Mouse (Mus musculus) lung, postnatal 0 days (tissue): Measurements from ENCODE around the gene Anxa6. TPM values are rescaled to one million over a fixed set of nuclear protein-coding genes. Genes with fewer than 3 reads are reported as not detected.

Experiments used
- ATAC-seq: fragments of 200-750 bp; cut with Nextera tagmentation; 2 replicates; pipeline ENCODE4 v1.8.0; 2017; ENCODE audit warnings: moderate library complexity
- DNase-seq: peaks from one replicate; pipeline ENCODE4 v3.0.0-alpha.2; 2016; ENCODE audit warnings: low spot score
- H3K27ac ChIP-seq: fragments of 300-500 bp; sonication (generic); 2 replicates; pipeline ENCODE4 v1.5.1; 2014; ENCODE audit warnings: antibody characterized with exemption, mild to moderate bottlenecking, low read length, mixed read lengths
- H3K27me3 ChIP-seq: fragments of 300-500 bp; sonication (generic); replicated peaks from 2 replicates; pipeline ENCODE4 v1.6.1; 2014; ENCODE audit warnings: low read length, mixed read lengths; ENCODE audit not compliant: insufficient read depth
- H3K36me3 ChIP-seq: fragments of 300-500 bp; sonication (generic); 2 replicates; pipeline ENCODE4 v1.6.1; 2014; ENCODE audit warnings: low read length, mixed read lengths; ENCODE audit not compliant: insufficient read depth
- H3K4me1 ChIP-seq: fragments of 300-500 bp; sonication (generic); 2 replicates; pipeline ENCODE4 v1.6.1; 2014; ENCODE audit warnings: antibody characterized with exemption, low read depth, low read length, mixed read lengths; ENCODE audit not compliant: insufficient read depth
- H3K4me2 ChIP-seq: fragments of 300-500 bp; sonication (generic); replicated peaks from 2 replicates; pipeline ENCODE4 v1.6.1; 2014; ENCODE audit warnings: low read depth, mild to moderate bottlenecking, low read length, moderate library complexity, mixed read lengths
- H3K4me3 ChIP-seq: fragments of 300-500 bp; sonication (generic); 2 replicates; pipeline ENCODE4 v1.5.1; 2014; ENCODE audit warnings: low read depth, low read length
- H3K9ac ChIP-seq: fragments of 300-500 bp; sonication (generic); replicated peaks from 2 replicates; pipeline ENCODE4 v1.6.1; 2014; ENCODE audit warnings: low read depth, mild to moderate bottlenecking
- H3K9me3 ChIP-seq: fragments of 300-500 bp; sonication (generic); 2 replicates; pipeline ENCODE4 v1.6.1; 2016; ENCODE audit warnings: low read length, mixed read lengths
- CTCF ChIP-seq: IDR thresholded peaks from 2 replicates; pipeline ENCODE4 v1.5.1; 2016; ENCODE audit warnings: antibody characterized with exemption, mild to moderate bottlenecking
- EP300 ChIP-seq: IDR thresholded peaks from 2 replicates; pipeline ENCODE4 v1.6.1; 2016; ENCODE audit warnings: antibody characterized with exemption, mild to moderate bottlenecking, control low read depth
- WGBS: fragments of 180-500 bp; shearing (Covaris S2); extraction: QIAGEN DNeasy Blood & Tissue Kit; methylation state at CpG from one replicate; pipeline ENCODE4 v1.1.7; 2014; 5-methylcytosine and 5-hydroxymethylcytosine counted together
- polyA plus RNA-seq: library from polyadenylated mRNA; unstranded; fragments of >200 nt; fragmentation: Nextera tagmentation; extraction: Ambion mirVana; gene quantifications from 2 replicates; pipeline ENCODE4 v1.2.1, GENCODE M21; 2015

Gene Anxa6
- 228 and 265 TPM in 2 replicates for polyA plus RNA-seq

GRCm38 (mm10) chr11:55033040-55033660 lies at the start of gene Anxa6:
Gene Anxa6 (minus strand): TSS chr11:55033445.
- Histone ChIP-seq H3K9me3 (no peaks in the 10 kb centered on the region), H3K9ac (peak within 1 kb of the TSS; percentile 74), H3K4me2 (peak within 1 kb of the TSS; percentile 93), H3K36me3 (no peaks in the 10 kb centered on the region), H3K27ac (peak within 1 kb of the TSS; percentile 72), H3K4me1 (peaks cover 24% of the 10 kb centered on the region), H3K4me3 (peak within 1 kb of the TSS; percentile 66), H3K27me3 (no peaks in the 10 kb centered on the region)
- ATAC-seq (peak; percentile 96), DNase-seq (peak; percentile 91)
- WGBS, result 0% methylated on average over 36 of the region's 41 CpGs
- no peak for TF ChIP-seq CTCF
- no peak for TF ChIP-seq EP300

DNA sequence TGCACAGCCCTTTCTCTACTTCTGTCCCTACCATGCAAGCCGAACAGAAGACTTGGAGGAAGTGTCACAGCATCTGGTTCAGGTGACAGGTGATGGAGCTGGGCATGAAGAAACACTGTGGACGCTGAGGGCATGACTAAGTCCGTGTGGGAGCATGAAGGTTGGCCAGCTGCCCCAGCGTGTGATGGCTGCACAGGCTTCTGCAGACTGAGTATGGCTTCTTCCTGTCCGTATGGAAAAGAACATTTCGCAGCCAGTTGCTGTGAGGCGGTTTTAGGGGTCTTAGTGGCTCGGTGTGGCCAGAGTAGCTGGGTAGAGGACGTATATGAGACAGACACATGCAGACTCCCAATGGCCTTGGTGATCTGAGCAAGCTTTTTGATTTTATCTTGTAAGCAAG lies 48.0 kb upstream of the Anxa6 start:
- WGBS, result 82% methylated on average over 9 of the region's 9 CpGs
- Histone ChIP-seq H3K4me2 (no peak overlapping the region), H3K27ac (no peak overlapping the region), H3K9me3 (no peaks in the 10 kb centered on the region), H3K36me3 (no peaks in the 10 kb centered on the region), H3K4me3 (no peak overlapping the region), H3K27me3 (no peaks in the 10 kb centered on the region), H3K4me1 (0 out of 2 replicates have a peak, but pooled peaks cover 2% of the 10 kb centered on the region), H3K9ac (no peak overlapping the region)
- TF ChIP-seq EP300, result no peak
- DNase-seq (no peak), ATAC-seq (no peak)

DNA sequence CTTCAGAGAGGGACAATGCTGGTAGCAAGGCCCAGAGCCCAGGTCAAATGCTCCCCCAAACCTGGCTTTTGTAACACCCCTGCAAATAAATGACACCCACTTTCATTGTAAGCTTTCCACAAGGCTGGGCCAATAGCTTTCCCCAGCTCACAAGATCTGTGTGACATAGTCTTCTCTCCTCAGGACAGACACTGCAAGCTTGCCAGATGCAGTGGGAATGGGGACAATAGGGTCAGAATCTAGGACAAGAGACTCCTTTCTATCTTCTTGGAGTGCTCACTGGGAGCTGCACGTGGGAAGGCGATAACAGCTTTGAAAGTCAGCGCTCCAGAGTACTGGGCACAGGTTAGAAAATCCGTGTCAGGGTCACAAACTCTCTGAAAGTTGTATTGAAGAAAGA lies 45.9 kb upstream of the Anxa6 start:
- no peak overlapping the region for H3K9ac ChIP-seq

DNA sequence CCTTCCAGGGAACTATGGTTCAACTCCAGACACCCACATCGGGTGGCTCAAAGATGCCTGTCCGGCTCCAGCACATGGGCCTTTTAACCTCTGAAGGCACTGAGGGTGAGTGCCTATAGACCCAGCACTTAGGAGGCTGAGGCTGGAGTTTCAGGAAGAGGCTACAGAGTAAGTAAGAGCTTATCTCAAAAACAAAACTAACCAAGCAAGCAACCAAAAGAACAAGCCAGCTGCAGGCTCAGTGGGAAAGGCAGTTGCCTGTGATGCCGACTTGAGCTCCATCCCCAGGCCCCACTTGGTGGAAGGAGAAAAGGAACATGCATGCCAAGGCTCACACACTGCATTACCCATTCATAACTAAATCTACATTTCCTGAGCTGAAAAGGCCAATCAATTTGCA lies 45.3 kb upstream of the Anxa6 start:
- Histone ChIP-seq H3K27me3 (no peaks in the 10 kb centered on the region), H3K9ac (no peak overlapping the region), H3K9me3 (no peaks in the 10 kb centered on the region), H3K4me3 (no peak overlapping the region), H3K4me1 (0 out of 2 replicates have a peak, but pooled peaks cover 5% of the 10 kb centered on the region), H3K36me3 (no peaks in the 10 kb centered on the region), H3K27ac (no peak overlapping the region), H3K4me2 (no peak overlapping the region)
- no peak for DNase-seq
- TF ChIP-seq EP300 (no peak), CTCF (no peak)
- ATAC-seq, result no peak
- WGBS, result 63% methylated on average over 3 of the region's 3 CpGs

More for the DNA sequence above, 45.9 kb upstream of the Anxa6 start:
- Histone ChIP-seq H3K4me2 (no peak overlapping the region), H3K27ac (no peak overlapping the region), H3K27me3 (no peaks in the 10 kb centered on the region), H3K4me3 (no peak overlapping the region), H3K9me3 (no peaks in the 10 kb centered on the region), H3K4me1 (0 out of 2 replicates have a peak, but pooled peaks cover 5% of the 10 kb centered on the region), H3K36me3 (no peaks in the 10 kb centered on the region)
- no peak for DNase-seq
- WGBS, result 89% methylated on average over 4 of the region's 4 CpGs
- ATAC-seq, result no peak
- TF ChIP-seq EP300, result no peak
- TF ChIP-seq CTCF, result no peak

- TF ChIP-seq EP300, result no peak
- no peak for TF ChIP-seq CTCF
- Histone ChIP-seq H3K4me1 (0 out of 2 replicates have a peak, but pooled peaks cover 5% of the 10 kb centered on the region), H3K4me2 (peak within 1 kb of the TSS; percentile 94), H3K27me3 (no peaks in the 10 kb centered on the region), H3K9me3 (no peaks in the 10 kb centered on the region), H3K4me3 (peak within 1 kb of the TSS; percentile 46), H3K36me3 (no peaks in the 10 kb centered on the region), H3K9ac (peak within 1 kb of the TSS; percentile 34), H3K27ac (no peak within 1 kb of the TSS)
- peak; percentile 84 for ATAC-seq
- peak; percentile 76 for DNase-seq
- under 1% methylated on average over 39 of the region's 50 CpGs for WGBS
Measured at GRCm38 (mm10) chr11:55077331-55078231, 44.3 kb upstream of the Anxa6 start, which contains the start of gene Ccdc69. Gene Ccdc69 (minus strand): TSS chr11:55078131.

- no peak for ATAC-seq
- Histone ChIP-seq H3K27me3 (no peaks in the 10 kb centered on the region), H3K4me3 (no peak overlapping the region), H3K36me3 (no peaks in the 10 kb centered on the region), H3K9me3 (no peaks in the 10 kb centered on the region), H3K9ac (no peak overlapping the region), H3K4me2 (no peak overlapping the region), H3K27ac (no peak overlapping the region), H3K4me1 (0 out of 2 replicates have a peak, but pooled peaks cover 5% of the 10 kb centered on the region)
- no peak for TF ChIP-seq EP300
- DNase-seq, result no peak
- WGBS, result 80% methylated on average over 5 of the region's 5 CpGs
Measured at GRCm38 (mm10) chr11:55076234-55076633, 43.0 kb upstream of the Anxa6 start.
